Mouse (Mus musculus): ENCODE measurements around the gene Cux1. TPM values are rescaled to one million over a fixed set of nuclear protein-coding genes. Genes with fewer than 3 reads are reported as not detected.

The Cux1 gene
- polyA plus RNA-seq, 1 experiment from 2014 or later: 82.3 TPM

DNA sequence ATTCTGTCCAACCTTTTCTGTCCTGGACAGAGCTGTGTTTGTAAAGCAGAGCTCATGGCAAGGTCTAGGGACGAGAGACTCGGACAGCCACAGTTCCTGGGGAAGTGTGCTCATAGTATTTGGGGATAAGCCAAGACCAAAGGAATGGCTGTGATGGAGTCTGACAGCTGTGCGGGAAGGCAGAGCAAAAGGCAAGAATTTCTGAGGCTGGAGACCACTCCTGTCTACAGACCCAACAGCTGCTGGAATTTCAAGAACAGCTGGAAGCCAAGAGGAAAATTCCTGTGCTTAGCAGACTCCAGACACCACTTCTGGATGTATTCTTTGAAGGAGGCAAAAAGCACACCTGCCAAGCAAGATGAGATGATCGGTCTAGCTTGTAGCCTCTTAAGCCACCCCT is 297.4 kb downstream of the Cux1 start:
- Histone ChIP-seq H3K4me3 (replicated peaks) (no peak overlapping the region), H3K4me1 (replicated peaks) (0 out of 2 replicates have a peak, but pooled peaks cover 5% of the 10 kb centered on the region), H3K27me3 (no peaks in the 10 kb centered on the region), H3K4me2 (no peak overlapping the region), H3K27ac (peak overlapping the region; percentile 25; the same call in 1 of the 2 replicates), H3K36me3 (peaks cover 24% of the 10 kb centered on the region), H3K9me3 (no peaks in the 10 kb centered on the region), H3K9ac (replicated peaks) (no peak overlapping the region)
- 78% methylated on average over 4 of the region's 4 CpGs for WGBS
- peak; percentile 71; the same call in 1 of the 2 replicates for ATAC-seq (ENCODE audit: insufficient number of reproducible peaks, insufficient read depth, low FRiP score, low TSS enrichment, low read depth)

DNA sequence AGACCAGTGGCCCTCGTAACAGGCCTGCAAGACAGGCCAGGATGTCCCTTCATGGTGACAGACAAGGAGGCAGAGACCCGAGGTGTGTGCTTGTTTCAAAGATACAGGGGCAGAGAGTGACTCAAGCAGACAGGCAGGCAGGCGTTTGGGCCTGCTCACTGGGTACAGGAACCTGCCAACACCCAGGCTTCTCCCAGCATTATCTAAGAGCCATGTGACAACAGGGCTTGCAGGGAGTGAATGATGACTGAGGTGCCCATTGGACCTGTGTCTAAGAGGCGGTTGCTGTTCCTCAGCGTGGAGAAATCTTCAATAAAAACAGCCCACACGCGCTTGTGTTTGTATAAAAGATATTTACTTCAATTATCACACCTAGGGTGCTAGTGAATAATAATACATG is 301.2 kb downstream of the Cux1 start:
- Histone ChIP-seq H3K9me3 (no peaks in the 10 kb centered on the region), H3K27ac (no peak overlapping the region), H3K4me2 (no peak overlapping the region), H3K27me3 (no peaks in the 10 kb centered on the region), H3K4me1 (replicated peaks) (0 out of 2 replicates have a peak, but pooled peaks cover 5% of the 10 kb centered on the region), H3K9ac (replicated peaks) (no peak overlapping the region), H3K36me3 (no peaks in the 10 kb centered on the region), H3K4me3 (replicated peaks) (no peak overlapping the region)
- 83% methylated on average over 7 of the region's 7 CpGs for WGBS
- no peak for ATAC-seq (ENCODE audit: insufficient number of reproducible peaks, insufficient read depth, low FRiP score, low TSS enrichment, low read depth)

DNA sequence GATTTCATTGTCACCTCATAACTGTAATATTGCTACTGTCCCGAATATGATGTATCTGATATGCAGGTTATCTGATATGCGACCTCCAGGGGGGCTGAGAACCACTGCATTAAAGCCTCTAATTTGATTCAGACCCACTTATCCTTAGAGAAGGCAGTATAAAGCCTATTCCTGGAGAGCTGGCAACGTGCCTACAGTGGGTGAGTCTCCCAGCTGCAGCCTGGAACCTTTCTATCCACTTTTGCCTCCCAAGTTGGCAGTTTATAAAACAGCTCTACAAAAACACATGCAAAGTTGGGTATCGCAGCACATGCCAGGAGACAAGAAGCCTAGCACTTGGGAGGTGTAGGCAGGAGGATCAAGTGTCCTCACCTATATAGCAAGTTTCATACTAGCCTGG is 303.9 kb downstream of the Cux1 start:
- Histone ChIP-seq H3K27ac (no peak overlapping the region), H3K27me3 (no peaks in the 10 kb centered on the region), H3K9me3 (no peaks in the 10 kb centered on the region), H3K36me3 (no peaks in the 10 kb centered on the region), H3K4me1 (replicated peaks) (peaks cover 3% of the 10 kb centered on the region; the same call in 1 of the 2 replicates), H3K4me3 (replicated peaks) (no peak overlapping the region), H3K9ac (replicated peaks) (no peak overlapping the region), H3K4me2 (no peak overlapping the region)
- WGBS: 82% methylated on average over 4 of the region's 4 CpGs
- no peak for ATAC-seq (ENCODE audit: insufficient number of reproducible peaks, insufficient read depth, low FRiP score, low TSS enrichment, low read depth)

DNA sequence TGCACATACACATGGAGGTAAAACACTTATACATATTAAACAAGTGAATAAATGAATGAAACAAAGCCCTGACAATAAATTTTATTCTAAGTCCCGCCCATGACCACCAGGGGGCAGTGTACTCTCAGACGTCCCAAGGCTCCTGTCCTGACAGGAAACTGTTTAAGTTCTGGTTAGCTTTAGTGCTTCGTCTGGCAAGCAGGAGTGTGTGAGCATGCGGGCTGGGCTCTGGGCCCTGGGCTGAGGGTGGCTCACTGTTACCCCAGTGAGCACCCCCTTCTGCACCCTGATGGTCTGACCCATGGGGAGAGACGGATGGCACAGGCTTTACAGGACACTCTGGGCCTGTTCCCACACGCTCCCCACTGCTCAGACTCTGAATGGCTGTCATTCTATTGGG is 308.4 kb downstream of the Cux1 start:
- no peak overlapping the region for H3K9ac ChIP-seq (replicated peaks)
- 36% methylated on average over 6 of the region's 6 CpGs for WGBS
- no peaks in the 10 kb centered on the region for H3K9me3 ChIP-seq
- no peak overlapping the region for H3K4me2 ChIP-seq
- no peaks in the 10 kb centered on the region for H3K27me3 ChIP-seq
- peaks cover 12% of the 10 kb centered on the region; the same call in 1 of the 2 replicates for H3K36me3 ChIP-seq
- peaks cover 3% of the 10 kb centered on the region; the same call in 1 of the 2 replicates for H3K4me1 ChIP-seq (replicated peaks)
- no peak overlapping the region for H3K4me3 ChIP-seq (replicated peaks)
- H3K27ac ChIP-seq: 0 out of 2 replicates have a peak overlapping the region, but pooled peaks have one; percentile 7
- 0 out of 2 replicates have a peak, but pooled peaks have one; percentile 52 for ATAC-seq (ENCODE audit: insufficient number of reproducible peaks, insufficient read depth, low FRiP score, low TSS enrichment, low read depth)

DNA sequence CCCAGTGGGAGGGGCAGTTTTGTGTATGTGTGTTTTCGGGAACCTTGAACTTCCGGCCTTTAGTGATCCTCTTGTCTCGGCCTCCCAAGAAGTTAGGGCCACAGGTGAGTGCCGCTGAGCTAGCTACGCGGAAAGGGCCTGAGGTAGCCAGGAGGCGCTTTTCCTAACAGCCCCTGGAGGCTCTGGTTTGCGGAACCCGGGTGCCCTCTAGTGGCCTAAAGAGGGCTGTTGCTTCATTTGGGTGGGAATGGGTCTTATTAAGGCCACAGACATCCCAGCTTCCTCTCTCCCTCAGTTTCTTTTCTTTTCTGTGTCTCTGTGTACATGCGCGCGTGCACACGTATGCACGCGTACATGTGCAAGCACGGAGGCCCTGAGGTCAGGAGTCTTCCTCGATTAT is 314.4 kb downstream of the Cux1 start:
- no peak overlapping the region for H3K4me2 ChIP-seq
- no peaks in the 10 kb centered on the region for H3K27me3 ChIP-seq
- WGBS: 17% methylated on average over 17 of the region's 17 CpGs
- no peak overlapping the region for H3K4me3 ChIP-seq (replicated peaks)
- no peak overlapping the region for H3K27ac ChIP-seq
- no peaks in the 10 kb centered on the region for H3K9me3 ChIP-seq
- no peak for ATAC-seq (ENCODE audit: insufficient number of reproducible peaks, insufficient read depth, low FRiP score, low TSS enrichment, low read depth)
- H3K4me1 ChIP-seq (replicated peaks): no peaks in the 10 kb centered on the region
- no peak overlapping the region for H3K9ac ChIP-seq (replicated peaks)
- peaks cover 19% of the 10 kb centered on the region; the same call in 1 of the 2 replicates for H3K36me3 ChIP-seq

DNA sequence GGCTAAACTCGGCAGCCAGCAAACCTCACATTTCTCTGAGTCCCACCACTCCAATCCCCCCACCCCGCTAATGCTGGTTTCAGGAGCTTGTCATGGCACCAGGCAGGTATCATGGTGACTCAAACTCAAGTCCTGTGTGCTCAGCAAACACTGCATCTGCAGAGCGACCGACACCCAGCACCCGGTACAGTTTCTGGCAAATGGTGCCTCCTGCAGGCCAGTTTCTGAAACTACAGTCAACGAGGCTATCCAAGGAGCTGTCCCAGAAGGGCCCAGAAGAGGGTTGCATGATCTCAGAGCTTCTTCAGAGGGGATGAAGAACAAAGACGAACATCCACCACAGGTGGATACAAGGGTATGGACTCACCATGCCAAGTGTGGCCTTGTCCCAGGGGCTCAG is 316.3 kb downstream of the Cux1 start:
- 55% methylated on average over 7 of the region's 7 CpGs for WGBS
- no peak overlapping the region for H3K27ac ChIP-seq
- peaks cover 11% of the 10 kb centered on the region; the same call in 1 of the 2 replicates for H3K36me3 ChIP-seq
- no peak for ATAC-seq (ENCODE audit: insufficient number of reproducible peaks, insufficient read depth, low FRiP score, low TSS enrichment, low read depth)
- no peaks in the 10 kb centered on the region for H3K9me3 ChIP-seq
- H3K4me2 ChIP-seq: no peak overlapping the region
- peaks cover under 1% of the 10 kb centered on the region; the same call in 1 of the 2 replicates for H3K4me1 ChIP-seq (replicated peaks)
- H3K27me3 ChIP-seq: no peaks in the 10 kb centered on the region
- H3K9ac ChIP-seq (replicated peaks): no peak overlapping the region
- no peak overlapping the region for H3K4me3 ChIP-seq (replicated peaks)

DNA sequence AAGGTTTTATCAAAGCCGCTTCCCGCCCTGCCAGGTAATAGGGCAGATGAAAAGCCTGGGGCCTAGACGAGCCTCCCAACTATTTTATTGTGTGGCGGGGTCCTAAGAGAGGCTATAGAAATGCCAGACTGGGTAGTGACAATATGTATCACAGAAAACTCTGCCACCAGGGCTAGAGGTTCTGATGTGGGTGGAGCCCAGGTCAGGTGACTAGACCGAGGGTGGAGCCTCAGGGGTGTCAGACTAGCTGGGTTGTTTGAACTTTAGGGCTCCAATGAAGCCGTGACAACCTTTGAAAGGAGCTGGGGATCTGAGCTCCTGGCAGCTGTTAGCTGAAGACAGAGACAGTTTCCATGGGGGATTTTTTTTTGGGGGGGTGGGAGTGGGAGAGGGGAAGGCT is 318.8 kb downstream of the Cux1 start:
- Histone ChIP-seq H3K27me3 (no peaks in the 10 kb centered on the region), H3K27ac (no peak overlapping the region), H3K4me2 (no peak overlapping the region), H3K36me3 (peaks cover 7% of the 10 kb centered on the region; the same call in 1 of the 2 replicates), H3K4me3 (replicated peaks) (no peak overlapping the region), H3K4me1 (replicated peaks) (peaks cover 15% of the 10 kb centered on the region), H3K9me3 (no peaks in the 10 kb centered on the region), H3K9ac (replicated peaks) (no peak overlapping the region)
- 51% methylated on average over 6 of the region's 6 CpGs for WGBS
- no peak for ATAC-seq (ENCODE audit: insufficient number of reproducible peaks, insufficient read depth, low FRiP score, low TSS enrichment, low read depth)

DNA sequence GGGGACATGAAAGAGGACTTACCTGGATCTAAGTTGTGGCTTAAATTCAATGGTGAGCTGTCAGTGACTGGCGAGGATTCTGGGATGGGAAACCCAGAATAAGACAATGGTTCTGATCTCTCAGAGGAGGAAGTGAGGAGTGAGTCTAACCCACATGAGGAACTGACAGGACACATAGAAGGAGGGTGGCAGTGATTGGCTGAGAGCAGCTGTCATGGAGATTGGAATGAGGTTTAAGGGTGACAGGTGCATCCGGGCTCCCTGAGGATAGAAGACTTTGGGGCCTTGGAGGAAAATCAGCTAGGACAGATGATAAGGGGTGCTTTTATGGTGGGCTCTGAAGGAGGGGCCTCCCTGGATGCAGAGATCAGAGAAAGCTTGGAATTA is 320.8 kb downstream of the Cux1 start, which contains the start of gene Sh2b2:
Gene Sh2b2, minus strand, starts transcription at position 105 of the 387 bp plus-strand sequence.
- no peak for ATAC-seq (ENCODE audit: insufficient number of reproducible peaks, insufficient read depth, low FRiP score, low TSS enrichment, low read depth)
- 0 out of 2 replicates have a peak, but pooled peaks cover 3% of the 10 kb centered on the region for H3K36me3 ChIP-seq
- no peaks in the 10 kb centered on the region for H3K27me3 ChIP-seq
- WGBS: 84% methylated on average over 2 of the region's 2 CpGs
- H3K4me1 ChIP-seq (replicated peaks): peaks cover 24% of the 10 kb centered on the region
- H3K4me3 ChIP-seq (replicated peaks): peak within 1 kb of the TSS; percentile 77
- peak within 1 kb of the TSS; percentile 72; the same call in 1 of the 2 replicates for H3K9ac ChIP-seq (replicated peaks)
- no peaks in the 10 kb centered on the region for H3K9me3 ChIP-seq
- H3K4me2 ChIP-seq: peak within 1 kb of the TSS; percentile 94
- H3K27ac ChIP-seq: peak within 1 kb of the TSS; percentile 56

DNA sequence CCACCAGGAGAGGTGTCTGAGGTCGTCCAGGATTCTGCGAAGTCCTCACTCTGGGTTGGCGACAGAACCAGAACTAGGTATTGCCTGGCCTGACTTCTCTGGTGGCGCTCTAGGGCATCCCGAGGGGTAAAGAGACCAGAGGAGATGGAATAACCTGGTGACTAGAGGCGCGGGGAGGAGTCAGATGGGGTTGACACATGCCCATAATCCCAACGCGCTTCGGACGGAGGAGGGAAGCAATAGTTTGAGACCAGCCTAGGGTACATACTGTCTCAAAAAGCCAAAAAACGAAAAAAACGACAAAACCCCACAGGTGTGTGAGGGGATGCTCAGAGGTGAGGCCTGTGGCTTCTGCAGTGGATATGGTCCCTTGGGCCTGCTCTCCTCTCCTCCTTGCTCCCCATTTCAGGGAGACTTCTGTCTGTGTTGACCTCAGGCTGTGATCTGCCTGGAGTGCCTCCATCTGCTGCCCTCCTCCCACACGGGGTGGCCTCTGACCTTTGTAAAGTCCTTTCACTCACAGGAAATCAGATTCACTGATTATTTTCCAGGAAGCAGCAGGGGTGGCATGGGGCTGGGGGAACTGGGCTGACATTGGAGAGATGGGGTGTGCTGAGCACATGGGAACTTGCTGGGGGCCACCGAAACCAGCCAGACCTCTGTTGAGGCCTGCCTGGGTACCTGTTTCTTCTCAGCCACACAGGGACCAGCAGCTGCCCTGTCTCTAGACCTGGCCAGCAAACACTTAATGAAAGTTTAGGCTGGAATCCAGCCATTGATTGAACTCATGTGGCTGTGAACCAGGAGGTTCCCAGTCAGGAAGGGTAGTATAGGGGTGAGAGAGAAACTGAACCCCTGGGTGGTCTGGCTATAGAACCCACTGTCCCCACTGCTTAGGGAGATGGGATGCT is 321.5 kb downstream of the Cux1 start:
- Histone ChIP-seq H3K9me3 (no peaks in the 10 kb centered on the region), H3K36me3 (0 out of 2 replicates have a peak, but pooled peaks cover 3% of the 10 kb centered on the region), H3K4me1 (replicated peaks) (peaks cover 29% of the 10 kb centered on the region), H3K9ac (replicated peaks) (peak overlapping the region; percentile 72; the same call in 1 of the 2 replicates), H3K4me2 (peak overlapping the region; percentile 94), H3K27me3 (no peaks in the 10 kb centered on the region), H3K4me3 (replicated peaks) (peak overlapping the region; percentile 77), H3K27ac (peak overlapping the region; percentile 56)
- no peak for ATAC-seq (ENCODE audit: insufficient number of reproducible peaks, insufficient read depth, low FRiP score, low TSS enrichment, low read depth)
- 13% methylated on average over 15 of the region's 15 CpGs for WGBS

DNA sequence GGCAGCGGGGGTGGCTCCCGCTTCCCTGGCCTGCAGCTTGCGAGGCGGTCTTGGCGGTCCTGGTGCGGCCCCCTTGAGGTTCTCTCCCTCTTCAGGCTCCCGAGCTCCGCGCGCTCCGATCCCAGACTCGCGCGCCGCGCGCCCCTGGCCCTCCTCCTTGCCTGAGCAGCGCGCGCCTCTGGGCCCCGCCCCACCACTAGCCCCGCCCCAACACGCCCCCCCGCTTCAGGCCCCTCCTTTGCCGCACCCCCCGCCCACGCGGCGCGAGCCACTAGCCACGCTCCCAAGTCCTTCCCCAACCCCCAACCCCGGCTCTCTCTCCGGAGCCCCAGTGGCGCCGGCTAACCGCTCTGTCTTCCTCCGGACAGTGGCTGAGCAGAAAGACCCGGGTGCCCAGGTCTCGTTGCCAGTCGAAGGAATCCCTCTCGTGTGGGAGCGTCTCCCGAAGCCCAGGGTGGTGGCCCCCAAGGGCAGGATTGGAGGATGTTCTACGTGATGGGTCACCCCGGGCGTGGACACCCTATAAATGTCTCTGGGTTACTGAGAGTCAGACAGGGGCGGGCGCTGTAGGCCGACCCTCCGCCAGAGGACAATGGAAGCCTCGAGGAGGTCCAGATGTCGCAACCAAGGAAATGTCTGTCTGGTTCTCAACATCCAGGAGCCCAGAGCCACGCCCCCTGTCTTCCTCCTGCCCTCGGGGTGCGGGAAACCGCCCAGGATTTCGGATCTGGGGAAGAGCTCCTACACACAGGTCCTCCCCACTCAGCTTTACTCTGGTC is 322.3 kb downstream of the Cux1 start:
- Histone ChIP-seq H3K9ac (replicated peaks) (peak overlapping the region; percentile 72), H3K4me2 (peak overlapping the region; percentile 94), H3K4me1 (replicated peaks) (peaks cover 37% of the 10 kb centered on the region), H3K27me3 (no peaks in the 10 kb centered on the region), H3K36me3 (0 out of 2 replicates have a peak, but pooled peaks cover 3% of the 10 kb centered on the region), H3K9me3 (no peaks in the 10 kb centered on the region), H3K4me3 (replicated peaks) (peak overlapping the region; percentile 77), H3K27ac (peak overlapping the region; percentile 66)
- peak; percentile 76 for ATAC-seq (ENCODE audit: insufficient number of reproducible peaks, insufficient read depth, low FRiP score, low TSS enrichment, low read depth)
- under 1% methylated on average over 46 of the region's 57 CpGs for WGBS
